Mouse (Mus musculus) lung, postnatal 0 days (tissue): ENCODE results near the gene Gps1.
A peak's percentile ranks its signal among the peaks of the same experiment; 100 is the strongest.

Source experiments
- CTCF ChIP-seq: IDR thresholded peaks from 2 replicates; pipeline ENCODE4 v1.5.1; 2016; ENCODE audit warnings: antibody characterized with exemption, mild to moderate bottlenecking
- EP300 ChIP-seq: IDR thresholded peaks from 2 replicates; pipeline ENCODE4 v1.6.1; 2016; ENCODE audit warnings: antibody characterized with exemption, mild to moderate bottlenecking, control low read depth

- TF ChIP-seq CTCF, result peak; percentile 93
- no peak for TF ChIP-seq EP300
Observed at GRCm38 (mm10) chr11:120800061-120800904, 16.2 kb downstream of the Gps1 start.
